Mouse (Mus musculus) lung, embryonic 15.5 days (tissue): ENCODE data around the gene Actn4. TPM values are rescaled to one million over a fixed set of nuclear protein-coding genes. Genes with fewer than 3 reads are reported as not detected.

ENCODE experiments used
- ATAC-seq: fragments of 200-750 bp; cut with Nextera tagmentation; 2 replicates; pipeline ENCODE4 v1.8.0; 2017; ENCODE audit warnings: moderate number of reproducible peaks, borderline replicate concordance; ENCODE audit not compliant: low FRiP score, low TSS enrichment; ENCODE audit errors: extremely low read depth
- H3K27ac ChIP-seq: fragments of 300-500 bp; sonication (generic); 2 replicates; pipeline ENCODE4 v1.5.1; 2015; ENCODE audit warnings: moderate library complexity, mild to moderate bottlenecking, inconsistent platforms
- H3K27me3 ChIP-seq: fragments of 300-500 bp; sonication (generic); 2 replicates; pipeline ENCODE4 v1.6.1; 2015; ENCODE audit warnings: inconsistent platforms
- H3K36me3 ChIP-seq: fragments of 300-500 bp; sonication (generic); 2 replicates; pipeline ENCODE4 v1.6.1; 2015; ENCODE audit warnings: inconsistent platforms
- H3K4me1 ChIP-seq: fragments of 300-500 bp; sonication (generic); 2 replicates; pipeline ENCODE4 v1.6.1; 2015; ENCODE audit warnings: inconsistent platforms
- H3K4me2 ChIP-seq: fragments of 300-500 bp; sonication (generic); 2 replicates; pipeline ENCODE4 v1.6.1; 2015; ENCODE audit warnings: inconsistent platforms, mild to moderate bottlenecking, moderate library complexity
- H3K4me3 ChIP-seq: fragments of 300-500 bp; sonication (generic); 2 replicates; pipeline ENCODE4 v1.5.1; 2015; ENCODE audit warnings: mild to moderate bottlenecking, inconsistent platforms
- H3K9ac ChIP-seq: fragments of 300-500 bp; sonication (generic); 2 replicates; pipeline ENCODE4 v1.6.1; 2015; ENCODE audit warnings: inconsistent platforms
- H3K9me3 ChIP-seq: fragments of 300-500 bp; sonication (generic); 2 replicates; pipeline ENCODE4 v1.6.1; 2016; ENCODE audit warnings: inconsistent platforms
- WGBS: fragments of 180-500 bp; shearing (Covaris S2); methylation state at CpG from one replicate; pipeline ENCODE4 v1.1.7; 2015; 5-methylcytosine and 5-hydroxymethylcytosine counted together
- polyA plus RNA-seq: library from polyadenylated mRNA; unstranded; fragments of >200 nt; fragmentation: Nextera tagmentation; extraction: Ambion mirVana; gene quantifications from 2 replicates; pipeline ENCODE4 v1.2.1, GENCODE M21; 2015

Gene Actn4
- polyA plus RNA-seq, 1 experiment from 2014 or later = 302 TPM

GRCm38 (mm10) chr7:28850642-28851041, 111.5 kb downstream of the Actn4 start:
- Histone ChIP-seq H3K9ac (no peak overlapping the region), H3K9me3 (no peaks in the 10 kb centered on the region), H3K36me3 (no peaks in the 10 kb centered on the region), H3K27me3 (no peaks in the 10 kb centered on the region), H3K4me1 (no peaks in the 10 kb centered on the region), H3K4me2 (no peak overlapping the region), H3K4me3 (no peak overlapping the region), H3K27ac (no peak overlapping the region)
- no peak for ATAC-seq
- 79% methylated on average over 4 of the region's 4 CpGs for WGBS

- Histone ChIP-seq H3K27ac (no peak overlapping the region), H3K4me1 (no peaks in the 10 kb centered on the region), H3K4me3 (no peak overlapping the region), H3K9ac (no peak overlapping the region), H3K27me3 (no peaks in the 10 kb centered on the region), H3K4me2 (no peak overlapping the region), H3K36me3 (no peaks in the 10 kb centered on the region), H3K9me3 (no peaks in the 10 kb centered on the region)
- no peak for ATAC-seq
- 33% methylated on average over 1 of the region's 1 CpGs for WGBS
Measured at GRCm38 (mm10) chr7:28849700-28850236, 112.4 kb downstream of the Actn4 start.

GRCm38 (mm10) chr7:28847273-28847672, 114.9 kb downstream of the Actn4 start:
- Histone ChIP-seq H3K36me3 (no peaks in the 10 kb centered on the region), H3K9me3 (no peaks in the 10 kb centered on the region), H3K27ac (no peak overlapping the region), H3K27me3 (no peaks in the 10 kb centered on the region), H3K4me3 (no peak overlapping the region), H3K4me1 (no peaks in the 10 kb centered on the region), H3K9ac (no peak overlapping the region), H3K4me2 (no peak overlapping the region)
- ATAC-seq = peak; percentile 70; the same call in 1 of the 2 replicates
- 38% methylated on average over 1 of the region's 1 CpGs for WGBS

Other genes with a start within 250 kb of the Actn4 start
- 15.6 and 16.3 TPM in 2 replicates for gene Fbxo17, start 245.5 kb downstream of the Actn4 start, polyA plus RNA-seq
- gene Mrps12, start 220.5 kb downstream of the Actn4 start, polyA plus RNA-seq = 116 and 124 TPM in 2 replicates
- 27.2 and 27.7 TPM in 2 replicates for gene Sars2, start 220.3 kb downstream of the Actn4 start, polyA plus RNA-seq
- not detected in 2 replicates for gene Ccer2, start 206.2 kb downstream of the Actn4 start, polyA plus RNA-seq
- 59.5 and 65.2 TPM in 2 replicates for gene Sirt2, start 195.6 kb downstream of the Actn4 start, polyA plus RNA-seq
- gene Nfkbib, start 194.8 kb downstream of the Actn4 start, polyA plus RNA-seq = 36.9 and 38.7 TPM in 2 replicates
- 7.1 and 8.8 TPM in 2 replicates for gene Rinl, start 173.4 kb downstream of the Actn4 start, polyA plus RNA-seq
- gene Hnrnpl, start 153.8 kb downstream of the Actn4 start, polyA plus RNA-seq = 254 and 264 TPM in 2 replicates
- 154 and 162 TPM in 2 replicates for gene Ech1, start 137.1 kb downstream of the Actn4 start, polyA plus RNA-seq
- 6.7 and 9.2 TPM in 2 replicates for gene Lgals4, start 128.5 kb downstream of the Actn4 start, polyA plus RNA-seq
- 1.5 and 1.6 TPM in 2 replicates for gene Lgals7, start 98.5 kb downstream of the Actn4 start, polyA plus RNA-seq
- gene Capn12, start 80.9 kb downstream of the Actn4 start, polyA plus RNA-seq = 0.29 and 0.42 TPM in 2 replicates
- gene Eif3k, start 19.5 kb upstream of the Actn4 start, polyA plus RNA-seq = 360 and 364 TPM in 2 replicates
- gene Map4k1, start 19.7 kb upstream of the Actn4 start, polyA plus RNA-seq = 7.4 and 9.8 TPM in 2 replicates
- 0.19 and 0.24 TPM in 2 replicates for gene Ryr1, start 162.8 kb upstream of the Actn4 start, polyA plus RNA-seq
- 1.1 and 1.7 TPM in 2 replicates for gene Rasgrp4, start 172.5 kb upstream of the Actn4 start, polyA plus RNA-seq
- 17.7 and 19.3 TPM in 2 replicates for gene Fam98c, start 193.9 kb upstream of the Actn4 start, polyA plus RNA-seq
- 0.34 and 0.74 TPM in 2 replicates for gene Ggn, start 207.9 kb upstream of the Actn4 start, polyA plus RNA-seq
- gene Spred3, start 208.1 kb upstream of the Actn4 start, polyA plus RNA-seq = 1.4 and 2.3 TPM in 2 replicates
- 267 and 270 TPM in 2 replicates for gene Psmd8, start 218.4 kb upstream of the Actn4 start, polyA plus RNA-seq